Mouse (Mus musculus): Measurements from ENCODE around the gene Ric8a.
"Not testable (repeated sequence)": the region's sequence is repeated elsewhere in the genome, so short reads cannot be mapped to it uniquely, and the experiment has no call there.

Gene Ric8a

GRCm38 (mm10) chr7:140890636-140891035 is 33.9 kb downstream of the Ric8a start:
- not testable (repeated sequence) for DNase-seq (ENCODE audit: low spot score)

- no peak for DNase-seq (ENCODE audit: low spot score)
Observed at GRCm38 (mm10) chr7:140894031-140894430, 37.3 kb downstream of the Ric8a start.

GRCm38 (mm10) chr7:140894611-140895010 is 37.9 kb downstream of the Ric8a start:
- DNase-seq (ENCODE audit: low spot score): no peak

DNA sequence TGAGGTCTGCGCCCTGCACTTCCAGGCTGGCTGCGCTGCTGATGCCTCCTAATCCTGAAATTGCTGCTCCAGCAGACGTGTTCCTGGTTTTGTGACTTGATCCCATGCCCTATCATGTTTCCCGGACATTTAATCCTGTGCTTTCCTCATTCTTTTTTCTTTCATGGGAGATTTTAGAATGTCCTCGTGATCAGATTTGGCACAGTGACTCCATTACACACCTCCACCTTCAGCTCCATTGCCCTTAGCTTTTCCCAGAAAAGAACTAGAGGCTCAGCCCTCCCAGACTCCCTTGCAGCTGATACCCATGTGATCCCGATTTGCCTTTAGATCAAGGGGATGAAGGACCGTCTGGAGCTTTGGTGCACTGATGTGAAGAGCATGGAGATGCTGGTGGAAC is 41.1 kb downstream of the Ric8a start:
- DNase-seq (ENCODE audit: low spot score): no peak

DNA sequence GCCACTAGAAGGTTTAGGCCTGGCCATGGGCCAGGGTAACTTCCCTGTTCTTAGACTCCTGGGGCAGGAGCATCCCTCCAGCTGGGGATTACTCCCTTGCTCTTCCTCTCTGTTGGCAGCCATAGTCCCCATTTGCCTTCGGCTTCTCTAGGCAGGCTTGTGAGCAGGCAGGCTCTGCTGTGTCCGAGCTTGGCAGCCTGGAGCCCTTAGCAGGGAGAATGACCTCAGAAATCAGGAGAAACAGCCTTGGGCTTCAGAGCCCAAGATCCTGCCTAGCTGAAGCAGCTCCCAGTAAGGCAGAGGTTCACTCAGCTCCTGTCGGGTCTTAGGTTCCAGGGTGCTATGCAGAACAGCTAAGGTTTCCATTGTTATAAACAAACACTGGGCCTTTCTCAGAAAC is 42.4 kb downstream of the Ric8a start:
- no peak for DNase-seq (ENCODE audit: low spot score)

DNA sequence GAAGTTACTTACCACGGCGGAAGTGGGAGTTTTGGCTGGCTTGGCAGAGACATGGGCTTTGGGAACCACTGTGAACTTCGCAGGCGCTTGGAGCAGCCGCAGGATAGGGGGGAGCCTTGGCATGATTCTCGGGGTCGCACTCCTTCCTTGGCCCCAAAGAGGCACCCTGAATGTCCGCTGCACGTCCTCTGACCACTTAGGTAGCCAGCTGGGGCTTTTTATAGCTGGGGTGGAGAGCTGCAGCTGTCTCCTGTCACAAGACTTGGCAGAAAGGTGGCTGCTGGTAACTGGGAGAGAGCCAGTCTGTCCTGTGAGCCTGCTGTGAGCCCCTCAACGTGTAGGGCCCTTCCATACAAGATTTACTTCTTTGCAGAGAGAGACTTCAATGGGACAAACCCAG is 43.5 kb downstream of the Ric8a start, which contains the start of gene Cox8b:
Cox8b (minus strand) TSS at position 227 of the 400 bp plus-strand sequence.
- no peak for DNase-seq (ENCODE audit: low spot score)

DNA sequence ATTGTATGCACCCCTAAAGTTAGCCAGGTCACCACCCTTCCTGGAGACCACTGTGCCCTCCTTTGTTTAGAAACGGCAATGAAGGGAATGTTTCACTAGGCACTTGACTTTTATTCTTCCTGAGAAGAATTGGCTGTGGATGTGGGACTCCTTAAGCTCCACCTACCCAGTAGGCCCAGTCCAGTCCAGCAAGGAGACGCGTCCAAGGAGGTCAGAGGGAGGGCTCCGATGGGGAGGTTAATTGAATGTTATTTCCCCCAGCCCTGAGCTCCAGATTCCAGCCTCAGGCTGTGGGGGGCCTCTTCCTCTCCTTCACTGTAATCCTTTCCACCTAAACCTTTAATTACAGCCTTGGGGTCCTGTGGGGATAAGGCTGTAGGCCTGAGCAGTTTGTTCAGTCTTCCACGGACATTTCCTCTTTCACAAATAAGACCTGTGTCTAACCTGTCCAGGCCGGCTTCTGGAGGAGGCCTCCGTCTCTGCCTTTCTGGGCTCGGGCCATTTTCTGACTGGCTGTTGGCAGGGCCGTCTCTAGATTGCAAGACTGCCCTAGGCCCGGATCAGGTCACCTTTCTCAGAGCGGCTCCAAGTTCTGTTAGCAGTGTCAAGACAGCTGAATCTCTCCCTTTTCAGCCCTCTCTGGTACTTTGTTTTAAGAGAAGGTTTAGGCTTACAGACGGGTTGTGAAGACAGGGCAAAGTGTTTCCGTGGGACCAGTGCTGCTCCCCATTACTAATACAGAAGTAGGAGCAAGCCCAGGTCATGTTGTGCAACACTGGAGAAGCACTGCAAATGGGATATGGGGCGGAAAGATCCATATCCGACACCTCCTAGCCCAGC is 45.5 kb downstream of the Ric8a start:
- DNase-seq (ENCODE audit: low spot score): no peak

GRCm38 (mm10) chr7:140903212-140903611 is 46.5 kb downstream of the Ric8a start:
- DNase-seq (ENCODE audit: low spot score): peak; percentile 83

DNA sequence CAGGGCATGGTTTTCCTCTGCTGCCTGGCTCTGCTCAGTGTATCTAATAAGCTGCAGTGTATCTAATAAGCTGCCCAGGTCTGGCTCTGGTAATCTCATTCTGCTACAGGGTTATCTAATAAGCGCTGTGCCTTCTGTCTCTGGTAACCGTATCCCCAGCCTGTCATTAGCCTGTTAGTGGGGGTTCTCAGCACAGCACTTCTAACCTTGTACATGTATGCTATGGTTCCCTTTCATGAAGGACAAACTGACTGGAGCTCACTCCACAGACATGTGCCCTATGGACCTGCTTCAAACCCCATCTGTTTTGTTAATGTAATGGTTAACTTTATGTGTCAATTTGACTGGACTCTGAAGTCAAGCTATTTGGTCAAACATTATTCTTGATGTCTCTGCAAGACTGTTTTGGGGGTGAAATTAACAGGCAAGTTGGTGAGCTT is 48.9 kb downstream of the Ric8a start:
- peak; percentile 49 for DNase-seq (ENCODE audit: low spot score)

DNA sequence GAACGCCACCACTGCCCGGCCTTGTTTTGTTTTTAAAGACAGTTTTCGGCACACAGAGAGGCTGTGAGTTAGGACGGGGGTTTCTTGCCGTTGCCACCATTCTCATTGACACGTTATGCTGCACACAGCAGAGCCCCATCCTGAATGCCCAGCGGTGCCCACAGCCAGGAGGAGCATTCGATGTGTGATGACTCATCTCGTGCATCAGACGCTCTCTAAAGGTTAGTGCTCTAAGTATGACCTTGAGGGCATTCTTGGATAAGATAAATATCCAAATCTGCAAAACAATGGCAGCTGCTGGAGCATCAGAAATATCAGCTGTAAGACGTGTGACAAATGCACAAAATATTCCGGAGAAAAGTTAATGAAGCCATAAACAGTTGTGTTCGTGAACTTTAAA is 50.4 kb downstream of the Ric8a start:
- no peak for DNase-seq (ENCODE audit: low spot score)

GRCm38 (mm10) chr7:140907697-140908096 is 50.9 kb downstream of the Ric8a start:
- DNase-seq (ENCODE audit: low spot score): no peak

- no peak for DNase-seq (ENCODE audit: low spot score)
Observed at GRCm38 (mm10) chr7:140908181-140908580, 51.4 kb downstream of the Ric8a start.

DNA sequence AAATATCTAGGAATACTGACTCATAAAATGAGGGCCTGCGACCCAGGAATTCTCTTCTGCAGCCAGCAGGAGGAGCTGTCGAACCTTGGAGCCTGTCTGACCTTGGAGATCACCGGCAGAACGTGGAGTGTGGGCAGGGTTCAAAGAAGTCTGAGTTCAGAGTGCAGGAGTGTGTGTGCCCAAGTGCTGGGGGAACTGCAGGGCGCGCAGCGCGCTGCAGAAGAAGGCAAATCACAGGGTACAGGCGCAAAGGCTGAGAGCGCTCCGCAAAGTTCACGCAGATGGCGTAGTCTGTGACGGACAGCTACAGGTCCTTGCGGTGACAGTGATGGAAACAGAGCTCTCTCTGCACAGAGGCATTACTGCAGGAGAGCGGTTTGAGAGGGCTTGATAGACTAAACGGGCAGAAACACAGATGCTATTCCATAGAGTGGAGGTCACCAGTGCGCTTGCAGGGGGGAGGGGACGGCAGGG is 51.9 kb downstream of the Ric8a start:
- DNase-seq (ENCODE audit: low spot score): peak; percentile 84

GRCm38 (mm10) chr7:140912293-140912692 is 55.5 kb downstream of the Ric8a start:
- no peak for DNase-seq (ENCODE audit: low spot score)

GRCm38 (mm10) chr7:140912846-140913482 is 56.2 kb downstream of the Ric8a start:
- peak; percentile 51 for DNase-seq (ENCODE audit: low spot score)
